Mouse (Mus musculus): ENCODE results near the gene Bnip2.

DNA sequence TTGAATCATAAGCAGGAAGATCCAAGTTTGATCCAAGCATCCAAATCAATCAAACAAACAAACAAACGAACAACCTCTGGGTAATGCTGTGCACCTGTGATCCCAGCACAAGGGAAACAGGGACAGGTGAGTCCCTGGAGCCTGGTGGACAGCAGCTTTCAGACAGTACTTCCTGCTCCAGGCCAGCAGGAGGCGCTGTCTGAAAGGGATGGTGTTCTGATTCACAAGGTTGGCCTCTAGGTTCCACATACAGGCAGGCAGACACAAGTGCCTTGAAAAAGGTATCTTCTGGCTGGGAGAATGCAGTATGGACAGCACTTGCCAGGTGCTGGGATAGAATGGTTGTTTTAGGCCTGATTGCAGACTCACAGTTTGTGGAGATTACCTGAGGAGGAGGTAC, 40.3 kb upstream of the Bnip2 start:
- no peak for TF ChIP-seq POLR2A (IDR thresholded peaks at IDR 0.05; ENCODE audit: insufficient read depth, low read length)
- TF ChIP-seq CTCF (IDR thresholded peaks at IDR 0.05; ENCODE audit: low read depth, low read length), result peak; percentile 95
